Mouse (Mus musculus): Measurements from ENCODE around the gene Txnrd1. TPM values are rescaled to one million over a fixed set of nuclear protein-coding genes. Genes with fewer than 3 reads are reported as not detected.

Gene Txnrd1
- 10 to 100 TPM; 51.8 to 60.5 TPM for total RNA-seq (2021)

DNA sequence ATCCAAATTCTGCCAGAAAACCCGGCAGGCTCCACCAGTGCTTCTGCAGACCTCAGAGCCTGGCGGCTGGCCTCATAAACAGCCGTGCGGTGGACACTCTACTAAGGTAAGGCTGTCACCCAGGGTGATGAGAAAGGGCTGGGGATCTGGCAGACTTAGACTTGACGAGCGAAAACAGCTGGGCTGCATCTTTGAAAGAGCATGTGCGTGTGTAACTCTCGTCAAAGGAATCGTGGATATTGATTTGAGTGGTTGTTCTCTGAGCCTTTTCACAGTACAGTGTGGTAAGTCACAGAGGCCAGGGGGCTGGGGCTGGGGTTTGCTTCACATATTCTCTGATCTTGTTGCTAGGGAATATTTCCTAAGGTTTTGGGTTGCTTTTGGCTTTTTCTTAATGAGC is at the start of gene Txnrd1:
TSS of gene Txnrd1 (plus strand) at position 26 of the 400 bp plus-strand sequence.
- no peak for DNase-seq

DNA sequence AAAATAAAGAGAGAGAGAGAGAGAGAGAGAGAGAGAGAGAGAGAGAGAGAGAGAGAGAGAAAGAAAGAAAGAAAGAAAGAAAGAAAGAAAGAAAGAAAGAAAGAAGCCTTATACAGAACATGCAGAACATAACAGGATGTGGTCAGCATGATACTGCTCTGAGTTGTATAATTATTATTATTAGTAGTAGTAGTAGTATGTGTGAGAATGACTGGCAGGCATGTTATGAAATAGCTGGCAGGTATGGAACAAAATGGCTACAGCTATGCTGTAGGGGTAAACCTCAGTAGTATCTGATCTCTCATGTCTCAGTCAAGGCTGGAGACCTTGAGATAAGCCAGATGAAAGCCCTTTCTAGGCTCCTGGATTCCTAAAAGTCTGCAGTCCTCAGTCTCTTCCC is 44.6 kb upstream of the Txnrd1 start:
- DNase-seq, result no peak

DNA sequence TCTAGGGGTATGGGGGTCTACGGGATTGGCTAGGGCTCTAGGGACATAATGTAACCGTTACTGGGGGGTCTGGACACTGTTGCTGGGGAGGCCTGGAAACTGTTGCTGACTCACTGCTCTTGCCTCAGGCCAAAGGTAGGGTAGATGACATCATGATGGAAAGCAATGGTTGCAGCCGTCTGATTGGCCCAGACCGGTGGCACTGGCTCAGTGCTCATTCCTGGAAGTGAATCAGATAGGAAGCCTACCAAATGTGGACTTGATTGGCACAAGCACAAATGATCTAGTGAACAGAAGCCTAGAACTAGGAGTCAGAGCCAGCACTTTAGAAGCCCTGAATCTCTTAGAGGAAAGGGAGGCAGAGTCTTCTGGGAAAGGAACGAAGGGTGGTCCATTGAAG is 43.2 kb upstream of the Txnrd1 start:
- DNase-seq, result no peak

DNA sequence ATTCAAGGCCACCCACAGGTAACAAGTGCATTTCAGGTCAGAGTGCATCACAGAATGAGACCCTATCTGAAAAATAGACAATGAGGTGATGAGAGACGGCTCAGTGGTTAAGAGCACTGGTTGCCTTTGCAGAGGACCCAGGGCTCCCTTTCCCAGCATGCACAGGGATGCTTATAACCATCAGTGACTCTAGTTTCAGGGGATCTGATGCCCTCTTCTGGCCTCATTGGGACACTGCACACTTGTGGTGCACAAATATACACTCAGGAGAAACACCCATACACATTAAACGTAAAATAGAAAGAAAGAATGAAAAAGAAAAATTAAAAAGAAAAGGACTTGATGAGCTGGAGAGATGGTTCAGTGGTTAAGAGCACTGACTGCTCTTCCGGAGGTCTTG is 42.0 kb upstream of the Txnrd1 start:
- no peak for DNase-seq

DNA sequence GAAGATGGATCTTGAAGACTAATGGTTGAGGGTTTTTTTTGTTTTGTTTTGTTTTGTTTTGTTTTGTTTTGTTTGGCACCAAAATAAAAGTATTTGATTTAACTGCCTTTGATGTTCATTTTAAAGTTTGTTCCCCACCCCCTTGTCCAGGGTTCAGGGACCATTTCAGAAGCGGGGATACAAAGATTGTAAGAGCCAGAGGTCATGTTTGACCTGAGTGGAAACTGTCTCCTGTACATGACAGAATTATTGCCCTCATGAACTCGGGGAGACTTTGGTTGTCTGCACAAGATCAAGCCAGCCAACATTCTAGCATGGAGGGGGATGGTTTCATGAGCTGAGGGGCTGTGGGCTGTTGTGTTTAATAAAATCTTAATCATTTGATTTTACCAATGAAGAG is 41.4 kb upstream of the Txnrd1 start:
- DNase-seq, result no peak

DNA sequence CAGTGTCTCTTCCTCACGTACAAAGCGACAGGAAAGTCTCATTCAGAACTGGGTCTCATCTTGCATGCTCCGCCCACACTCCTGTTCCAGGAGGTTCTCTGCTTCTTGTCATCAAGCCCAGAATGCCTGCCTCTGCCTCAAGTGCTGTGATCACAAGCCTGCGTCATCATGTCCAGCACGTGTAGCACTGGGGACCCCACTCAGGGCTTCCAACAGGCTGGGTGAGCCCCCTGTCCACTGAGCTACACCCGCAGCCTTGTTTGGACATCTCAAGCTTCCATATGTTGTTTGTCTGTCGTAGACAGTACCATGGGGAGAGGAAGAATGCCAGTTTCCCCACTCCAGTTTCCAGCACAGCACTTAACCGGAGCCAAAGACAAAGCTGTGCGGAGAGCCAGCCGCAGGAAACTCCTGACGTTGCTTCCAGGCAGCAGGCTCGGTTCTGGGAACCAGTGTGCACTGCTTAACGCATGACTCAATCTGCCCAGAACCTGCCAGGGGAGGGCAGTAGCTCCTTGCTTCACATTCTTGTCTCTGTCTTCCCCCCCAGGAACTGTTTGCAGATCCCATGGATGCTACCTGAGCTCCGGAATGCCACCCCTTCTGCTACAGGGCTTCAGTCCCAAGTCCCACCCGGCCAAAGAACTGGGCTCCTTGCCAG is 38.5 kb upstream of the Txnrd1 start:
- DNase-seq, result peak; percentile 67

DNA sequence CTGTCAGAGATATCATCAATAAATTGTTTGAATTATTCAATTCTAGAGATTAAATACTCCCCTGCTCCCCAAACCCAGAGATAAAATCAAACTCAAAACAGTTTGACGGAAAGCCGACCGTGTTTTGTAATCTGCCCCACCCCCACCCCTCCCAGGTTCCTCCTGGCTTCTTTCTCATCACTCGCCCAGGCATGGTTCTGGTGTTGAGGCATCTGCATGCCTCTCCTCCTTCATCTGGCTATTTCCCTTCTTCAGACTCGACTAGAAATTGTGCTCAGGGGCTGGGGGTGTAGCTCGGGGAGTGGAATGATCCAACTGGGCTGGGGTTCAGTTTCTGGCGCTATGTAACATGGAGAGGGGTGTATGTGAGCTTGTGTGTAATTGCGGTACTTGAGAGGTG is 38.0 kb upstream of the Txnrd1 start:
- no peak for DNase-seq

DNA sequence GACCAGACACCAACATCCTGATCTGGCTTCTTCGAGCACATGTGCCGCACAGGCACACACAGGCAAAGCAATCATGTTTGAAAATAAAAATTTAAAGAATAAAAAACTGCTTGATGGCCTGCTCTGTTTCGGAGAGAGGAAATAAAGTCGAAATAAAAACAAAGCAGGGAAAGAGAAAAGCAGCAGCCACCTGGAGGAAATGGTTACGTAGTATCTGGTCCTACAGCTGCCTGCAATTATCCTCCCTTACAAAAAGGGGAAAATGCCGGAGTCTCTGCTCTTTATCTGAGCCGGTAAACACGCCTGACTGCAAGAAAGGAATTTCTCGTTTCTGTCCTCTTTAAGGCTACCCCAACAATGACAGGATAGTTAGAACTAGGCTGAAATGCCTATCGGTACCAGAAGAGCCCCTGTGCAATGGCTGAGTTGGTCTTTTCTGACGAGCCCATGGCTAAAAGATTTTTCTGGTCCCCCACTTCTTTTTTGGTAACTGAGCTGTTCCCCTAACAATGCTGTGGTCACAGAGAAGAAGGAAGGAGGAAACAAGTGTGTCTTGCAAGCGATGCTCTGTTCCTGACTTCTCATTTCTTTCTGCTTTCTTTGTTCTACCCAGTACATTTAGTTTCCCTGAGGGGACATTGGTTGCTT is 37.2 kb upstream of the Txnrd1 start:
- DNase-seq, result no peak

DNA sequence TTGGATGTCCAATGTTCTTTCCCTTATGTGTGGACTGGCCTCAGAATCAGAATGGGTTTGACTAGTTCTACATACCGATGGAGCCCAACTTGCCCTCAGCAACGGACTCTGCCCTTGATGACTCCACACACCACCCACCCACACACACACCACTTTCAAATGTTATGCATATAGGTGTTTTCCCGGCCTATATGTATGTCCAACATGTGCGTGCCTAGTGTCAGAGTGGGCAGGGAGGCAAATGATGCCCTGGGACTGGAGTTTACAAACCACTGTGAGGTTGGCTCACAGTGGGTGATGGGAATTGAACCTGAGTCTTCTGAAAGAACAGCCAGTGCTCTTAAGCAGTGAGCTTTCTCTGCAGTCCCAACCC is 36.6 kb upstream of the Txnrd1 start:
- DNase-seq, result no peak

DNA sequence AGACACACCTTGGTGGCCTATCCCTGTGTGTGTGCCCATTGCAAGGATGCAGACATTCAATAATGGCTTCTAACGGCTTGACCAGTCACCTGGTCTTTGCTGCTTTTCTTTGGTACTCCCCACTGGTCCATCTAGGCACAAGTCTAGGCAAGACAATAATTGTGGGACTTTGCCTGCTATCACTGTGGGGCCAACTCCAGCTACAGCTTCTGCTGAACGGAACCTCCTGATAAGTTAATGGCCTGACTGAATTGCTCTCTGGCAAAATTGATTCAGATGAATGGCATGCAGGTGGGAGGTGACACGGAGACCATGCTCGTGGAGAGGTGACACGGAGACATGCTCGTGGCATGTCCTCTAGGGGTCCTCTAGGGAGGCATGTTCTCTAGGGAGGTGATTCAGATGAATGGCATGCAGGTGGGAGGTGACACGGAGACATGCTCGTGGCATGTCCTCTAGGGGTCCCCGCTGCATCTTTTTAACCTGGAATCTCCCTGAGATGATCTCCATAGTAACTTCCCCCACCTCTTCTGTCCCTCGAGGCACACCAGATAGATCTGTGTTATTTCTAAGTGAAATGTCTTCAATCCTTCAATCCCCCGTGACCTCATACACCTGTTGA is 35.3 kb upstream of the Txnrd1 start:
- no peak for DNase-seq

DNA sequence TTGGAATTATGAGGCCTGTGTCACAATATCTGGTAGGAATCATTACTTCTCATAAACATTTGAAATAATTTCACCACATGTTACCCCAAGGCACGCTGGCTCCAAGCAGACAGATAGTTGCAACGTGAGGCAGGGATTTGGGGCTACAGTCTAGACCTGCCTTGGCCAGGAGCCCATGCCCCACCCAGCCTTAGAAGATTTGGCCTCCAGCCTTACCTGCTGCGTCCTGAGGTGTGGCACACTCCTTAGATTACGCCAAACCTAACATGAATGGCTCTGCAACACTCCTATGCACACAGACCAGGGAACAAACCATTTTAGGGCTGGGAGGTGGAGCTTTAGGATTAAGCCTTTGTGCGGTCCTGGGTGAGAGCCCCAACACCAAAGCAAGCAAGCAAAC is 33.7 kb upstream of the Txnrd1 start:
- no peak for DNase-seq

DNA sequence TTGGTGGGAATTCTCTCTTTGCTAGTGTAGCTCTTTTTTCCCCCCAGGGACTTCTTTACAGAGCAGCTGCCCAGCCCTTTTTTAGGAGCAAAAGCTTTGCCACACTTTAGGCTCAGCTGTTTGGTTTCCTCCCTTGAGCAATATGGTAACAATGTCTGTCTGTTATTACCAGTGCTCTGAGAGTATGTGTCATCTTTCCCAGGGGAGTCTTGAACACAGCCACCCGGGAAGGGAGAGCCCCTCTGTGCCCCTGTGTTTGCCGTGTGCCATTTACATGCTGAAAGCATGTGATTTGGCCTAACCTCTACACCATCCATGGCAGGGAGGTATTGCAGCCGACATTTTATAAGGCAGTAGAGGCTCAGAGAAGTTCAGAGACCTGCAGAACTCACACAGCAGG is 29.4 kb upstream of the Txnrd1 start:
- no peak for DNase-seq

DNA sequence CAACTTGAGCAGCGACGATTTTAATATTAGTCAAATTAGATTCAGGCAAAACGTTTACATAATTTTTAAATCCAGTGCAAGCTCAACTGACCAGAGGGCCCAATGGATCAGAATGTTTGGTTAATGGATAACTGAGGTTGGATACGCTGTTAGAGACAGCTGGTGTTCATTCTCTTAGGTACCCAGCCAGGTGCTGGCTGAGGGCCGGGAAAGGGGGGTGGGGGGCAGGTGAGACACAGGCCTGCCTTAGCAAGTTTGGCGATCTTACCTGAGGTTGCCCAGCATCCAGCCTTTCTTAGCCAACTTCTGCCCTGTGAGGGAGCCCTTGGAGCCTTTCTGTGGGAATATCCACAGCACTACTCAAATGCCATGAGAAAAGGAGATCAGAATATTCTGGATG is 28.6 kb upstream of the Txnrd1 start:
- DNase-seq, result no peak

DNA sequence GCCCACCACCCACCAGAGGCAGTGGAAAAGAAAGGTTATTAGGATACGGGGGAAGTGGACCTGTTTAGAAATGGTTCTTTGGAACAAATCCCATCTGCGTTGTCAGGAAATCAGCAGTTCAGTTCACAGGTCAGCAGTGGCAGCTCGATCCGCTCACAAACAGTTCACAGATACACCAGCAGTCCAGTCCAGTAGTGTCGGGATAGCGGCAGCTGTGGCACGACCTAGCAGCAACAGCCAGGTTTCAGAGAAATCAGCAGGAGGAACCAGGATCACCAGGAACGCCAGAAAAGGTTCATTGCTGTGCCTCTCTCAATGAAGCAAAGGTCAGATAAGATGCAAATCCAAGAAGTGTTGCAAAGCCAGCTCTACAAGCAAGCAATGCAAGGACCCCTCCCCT is 27.3 kb upstream of the Txnrd1 start:
- no peak for DNase-seq

DNA sequence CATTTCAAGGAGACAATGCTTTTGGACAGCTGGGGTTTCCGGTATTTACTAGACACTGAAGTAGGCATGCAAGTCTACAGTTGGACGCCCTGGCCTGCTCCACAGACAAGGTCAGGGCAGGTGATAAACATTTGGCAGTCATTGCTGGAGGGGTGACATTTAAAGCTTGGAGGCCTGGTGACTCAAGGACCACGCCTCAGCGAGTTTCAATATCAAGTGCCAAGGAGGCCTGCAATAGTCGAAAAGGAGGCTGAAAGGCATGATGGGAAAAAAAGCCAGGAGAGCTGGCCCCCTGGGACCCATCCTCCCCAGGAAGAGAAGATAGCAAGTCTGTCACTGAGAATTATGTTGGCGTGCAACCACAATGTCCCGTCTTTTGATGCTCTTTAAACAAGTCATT is 26.5 kb upstream of the Txnrd1 start:
- DNase-seq, result peak; percentile 32

DNA sequence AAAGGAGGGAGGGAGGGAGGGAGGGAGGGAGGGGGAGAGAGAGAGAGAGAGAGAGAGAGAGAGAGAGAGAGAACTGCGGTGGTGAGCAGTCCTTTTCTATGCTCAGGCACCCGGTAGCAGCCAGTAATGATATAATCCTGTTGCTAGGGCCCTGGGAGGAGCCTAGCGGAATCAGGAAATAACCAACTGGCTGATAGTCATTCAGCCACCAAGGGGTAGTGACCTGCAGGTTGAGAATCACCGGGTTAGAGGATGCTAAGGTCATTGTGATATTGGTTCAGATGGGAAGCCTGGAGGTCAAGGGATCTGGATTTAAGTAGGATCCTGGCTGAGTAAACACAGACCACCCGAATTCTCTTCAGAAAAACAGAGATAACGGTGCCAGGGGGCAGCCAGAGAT is 25.6 kb upstream of the Txnrd1 start:
- DNase-seq, result no peak

DNA sequence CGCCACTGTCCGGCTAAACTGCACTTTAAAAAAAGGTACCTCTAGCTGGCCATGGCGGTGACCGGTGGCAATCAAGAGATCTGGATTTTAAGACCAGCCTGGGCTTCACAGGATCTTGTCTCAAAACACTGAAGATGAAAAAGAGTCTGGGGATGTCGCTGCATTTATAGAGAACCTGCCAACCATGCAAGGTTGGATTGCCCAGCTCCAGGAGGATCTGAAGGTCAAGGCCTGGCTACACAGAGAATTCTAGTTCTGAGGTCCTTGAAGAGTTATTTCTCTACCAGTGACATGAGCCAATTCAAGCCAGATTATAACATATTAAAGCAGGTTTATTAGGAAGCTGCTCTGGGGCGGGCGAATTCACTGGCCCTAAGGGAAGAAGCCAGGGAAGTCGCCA is 24.9 kb upstream of the Txnrd1 start:
- no peak for DNase-seq

DNA sequence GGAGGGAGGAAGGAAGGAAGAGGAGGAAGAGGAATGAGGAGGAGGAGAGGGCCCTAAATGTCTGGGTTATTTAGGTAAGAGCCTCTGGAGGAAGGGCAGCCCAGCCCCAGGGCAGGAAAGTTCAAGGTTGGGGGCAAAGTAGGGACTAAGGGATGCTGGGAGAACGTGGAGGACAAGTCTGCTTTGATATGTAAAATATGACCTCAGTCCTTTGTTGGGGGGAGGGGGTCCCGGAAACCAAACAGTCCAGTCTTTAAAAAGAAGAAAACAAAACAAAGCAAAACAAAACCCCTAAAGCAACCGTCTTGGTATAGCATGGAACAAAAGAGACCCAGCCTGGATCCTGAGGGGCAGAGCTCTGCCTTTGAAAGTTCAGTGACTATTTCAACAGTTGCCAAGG is 24.4 kb upstream of the Txnrd1 start:
- DNase-seq, result no peak

DNA sequence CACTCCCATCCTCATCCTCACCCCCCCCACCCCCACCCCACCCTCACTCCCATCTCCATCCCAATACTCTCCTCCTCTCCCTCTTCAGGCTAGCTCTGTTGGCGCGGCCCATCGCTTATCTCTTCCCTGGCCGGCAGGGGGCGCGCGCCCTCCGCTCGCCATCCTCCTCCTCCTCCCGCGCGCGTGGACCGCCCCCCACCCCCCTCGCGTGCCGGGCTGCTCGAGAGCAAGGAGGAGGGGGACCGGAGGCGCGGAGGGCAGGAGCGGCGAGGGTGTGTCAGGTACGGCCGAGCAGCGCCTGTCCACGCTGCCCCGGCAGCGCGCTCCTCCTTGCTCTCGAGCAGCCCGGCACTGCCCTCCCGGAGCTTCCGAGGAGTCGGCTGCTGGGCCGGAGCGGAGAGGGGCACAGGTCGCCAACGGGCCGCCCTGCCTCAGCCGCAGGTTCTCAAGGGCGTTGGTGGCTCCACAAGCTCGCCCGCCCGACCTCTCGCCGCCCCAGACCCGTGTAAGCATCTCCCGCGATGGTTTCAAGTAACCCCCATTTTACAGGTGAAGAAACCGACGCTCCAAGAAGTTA is 21.8 kb upstream of the Txnrd1 start:
- peak; percentile 83 for DNase-seq

DNA sequence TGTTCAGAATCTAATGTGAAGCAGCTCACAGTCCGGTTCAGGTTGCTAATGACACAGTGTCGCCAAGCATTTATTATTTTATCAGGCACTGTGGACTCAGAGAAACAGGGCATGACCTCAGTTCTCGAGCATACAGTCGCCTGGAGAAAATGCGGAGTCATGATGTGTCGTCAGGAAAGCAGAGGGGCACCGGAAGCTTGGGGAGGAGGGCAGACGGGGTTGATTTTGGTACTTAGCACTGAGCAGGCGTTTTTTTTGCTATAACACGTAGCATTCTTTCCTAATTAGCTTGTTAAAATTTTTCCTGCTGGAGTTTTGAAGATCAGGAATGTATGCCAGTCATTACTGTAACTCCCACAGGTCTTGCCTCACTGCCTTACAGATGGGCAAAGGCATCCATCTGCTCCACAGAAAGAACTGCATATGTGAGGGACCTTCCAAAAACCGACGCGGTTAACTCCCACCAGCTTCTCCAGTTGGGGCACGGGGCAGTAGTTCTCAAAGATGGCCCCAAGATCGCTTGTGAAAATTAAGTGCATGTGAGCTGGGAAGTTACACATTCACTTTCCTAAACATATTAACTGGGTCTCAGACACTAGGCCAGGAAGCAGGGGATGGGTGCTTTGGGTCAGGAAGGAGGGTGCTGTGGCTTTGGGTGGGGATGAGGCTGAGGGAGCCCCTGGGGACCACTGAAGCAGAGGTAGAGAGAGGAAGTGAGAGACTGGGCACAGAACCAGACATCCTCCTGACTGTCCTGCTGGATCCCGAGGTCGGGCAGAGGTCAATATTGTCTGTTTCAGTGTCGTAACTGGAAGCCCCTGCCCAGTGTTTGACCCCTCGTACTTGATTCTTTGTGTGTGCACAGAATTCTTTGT is 19.4 kb upstream of the Txnrd1 start:
- DNase-seq, result no peak

DNA sequence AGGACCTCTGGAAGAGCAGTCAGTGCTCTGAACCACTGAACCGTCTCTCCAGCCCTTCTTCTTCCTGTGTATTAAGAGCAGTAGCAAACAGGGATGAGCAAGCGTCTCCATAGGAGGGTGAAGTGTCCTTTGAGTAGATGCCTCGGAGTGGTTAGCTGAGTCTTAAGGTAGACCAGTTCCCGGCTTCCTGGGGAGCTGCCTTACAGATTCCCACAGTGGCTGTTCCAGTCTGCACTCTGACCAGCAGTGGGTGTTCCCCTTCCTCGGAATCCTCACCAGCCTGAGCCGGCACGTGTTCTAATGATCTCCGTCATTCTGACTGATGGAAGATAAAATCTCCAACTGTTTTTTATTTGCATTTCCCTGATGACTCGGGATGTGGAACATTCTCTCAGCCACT is 17.3 kb upstream of the Txnrd1 start:
- no peak for DNase-seq

DNA sequence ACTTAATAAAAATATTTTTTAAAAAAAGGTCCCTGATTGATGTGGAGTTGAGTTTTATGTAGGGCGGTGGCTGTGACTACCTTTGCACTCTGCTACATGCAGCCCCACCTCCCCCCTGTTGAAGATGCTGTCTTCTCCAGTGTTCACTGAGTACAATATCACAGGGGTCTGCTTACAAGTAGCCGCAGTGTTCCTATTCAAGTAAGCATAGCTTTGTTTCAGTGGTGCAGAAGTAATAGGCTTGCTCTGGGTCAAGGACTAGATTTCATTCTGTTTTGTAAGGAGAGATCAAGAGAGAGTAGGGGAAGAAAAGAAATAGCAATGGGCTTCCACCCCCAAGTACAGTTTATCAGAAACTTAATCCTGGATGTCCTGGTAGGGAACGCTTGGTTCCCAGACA is 16.2 kb upstream of the Txnrd1 start:
- no peak for DNase-seq

DNA sequence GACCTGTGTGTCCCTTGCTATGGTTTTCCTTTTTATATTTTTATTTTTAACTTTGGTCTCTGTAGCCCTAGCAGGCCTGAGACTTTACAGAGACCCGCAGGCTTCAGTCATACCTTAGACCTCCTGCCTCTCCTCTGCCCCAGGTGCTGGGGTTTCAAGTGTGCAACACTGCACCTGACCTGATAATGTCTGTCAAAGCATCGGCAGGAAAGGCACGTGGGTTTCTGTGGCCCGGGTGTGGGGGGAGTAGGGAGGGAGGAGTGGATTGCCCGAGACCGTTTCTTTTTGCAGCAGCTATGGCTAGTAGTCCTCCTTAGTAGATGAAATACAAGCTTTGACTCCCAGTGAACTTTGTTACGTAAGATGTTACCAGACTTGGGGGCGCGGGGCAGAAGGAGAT is 15.8 kb upstream of the Txnrd1 start:
- DNase-seq, result no peak
